Mouse (Mus musculus) frontal cortex, postnatal 10 days (tissue): ENCODE results near the gene Rab3il1.
A peak's percentile ranks its signal among the peaks of the same experiment; 100 is the strongest.

Experiments
- DNase-seq, 2 experiments: peaks; one replicate each; pipeline ENCODE4 v3.0.0; 2022; ENCODE audit warnings: low spot score in 2 of 2, mixed read lengths in 1 of 2

Rab3il1 gene

DNA sequence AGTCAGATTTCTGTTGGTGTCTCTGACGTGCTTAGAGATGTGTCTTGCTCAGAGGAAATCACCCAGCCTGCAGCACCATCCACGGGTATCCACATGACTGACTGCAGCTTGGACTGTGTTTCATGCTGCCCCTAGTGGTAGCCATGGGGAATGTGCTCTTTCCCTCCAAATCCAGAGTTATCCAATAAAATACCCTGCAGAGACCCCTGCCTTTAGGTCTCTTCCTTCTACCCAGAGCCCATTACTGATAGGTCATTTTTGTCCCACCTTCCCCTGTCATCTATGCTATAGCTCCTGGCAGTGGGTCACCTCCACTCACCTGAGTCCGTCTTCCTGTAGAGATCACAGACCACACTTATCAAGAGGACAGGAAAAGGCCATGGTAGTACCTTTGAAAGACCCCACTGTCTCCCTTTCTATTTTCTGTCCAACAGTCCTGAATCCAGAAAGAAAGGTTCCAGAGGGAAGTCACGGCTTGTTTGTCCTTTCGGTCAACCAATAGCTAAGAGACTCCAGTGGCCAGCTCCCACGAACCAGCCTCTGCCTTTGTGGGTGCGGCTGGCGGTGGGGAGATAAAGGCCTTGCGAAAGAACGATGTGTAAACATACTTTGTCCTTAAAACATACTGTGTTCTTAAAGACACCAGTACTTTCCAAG lies 58.6 kb downstream of the Rab3il1 start:
- no peak for DNase-seq

DNA sequence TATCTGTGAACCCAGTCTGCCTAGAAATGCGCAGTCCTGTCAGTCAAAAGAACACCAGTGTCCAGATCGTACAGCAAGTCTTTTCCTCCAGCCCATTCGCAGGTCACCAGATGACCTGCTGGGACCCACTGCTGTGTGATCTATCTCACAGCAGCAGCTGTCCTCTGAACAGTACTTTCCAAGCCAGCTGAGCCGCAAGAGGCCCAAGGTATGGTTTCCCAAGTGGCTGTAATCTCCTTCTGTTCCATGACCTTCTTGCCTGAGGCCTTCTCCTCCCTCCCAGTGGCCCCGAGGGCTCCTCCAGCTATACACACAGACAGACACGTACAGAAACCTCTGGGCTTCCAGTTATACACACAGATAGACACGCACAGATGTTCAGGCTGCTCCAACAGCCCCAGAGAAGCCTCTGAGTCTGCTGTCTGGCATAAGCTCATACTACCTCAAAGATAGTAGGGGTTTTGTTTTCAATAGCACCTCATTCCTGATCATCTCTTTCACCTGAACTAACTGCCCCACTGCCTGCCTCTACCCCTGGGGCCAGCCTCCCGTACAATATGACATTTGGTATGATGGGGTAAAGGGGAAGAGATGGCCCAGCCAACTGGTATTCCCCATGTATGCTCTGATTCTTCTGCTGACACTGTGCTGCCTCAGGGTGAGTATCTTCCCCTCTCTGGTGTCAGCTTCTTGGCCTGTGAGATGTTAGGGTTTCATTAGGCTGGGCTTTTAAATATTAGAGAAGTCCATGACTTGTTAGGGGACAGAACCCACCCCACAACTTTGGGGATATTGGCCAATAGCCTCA lies 59.5 kb downstream of the Rab3il1 start:
- no peak for DNase-seq

DNA sequence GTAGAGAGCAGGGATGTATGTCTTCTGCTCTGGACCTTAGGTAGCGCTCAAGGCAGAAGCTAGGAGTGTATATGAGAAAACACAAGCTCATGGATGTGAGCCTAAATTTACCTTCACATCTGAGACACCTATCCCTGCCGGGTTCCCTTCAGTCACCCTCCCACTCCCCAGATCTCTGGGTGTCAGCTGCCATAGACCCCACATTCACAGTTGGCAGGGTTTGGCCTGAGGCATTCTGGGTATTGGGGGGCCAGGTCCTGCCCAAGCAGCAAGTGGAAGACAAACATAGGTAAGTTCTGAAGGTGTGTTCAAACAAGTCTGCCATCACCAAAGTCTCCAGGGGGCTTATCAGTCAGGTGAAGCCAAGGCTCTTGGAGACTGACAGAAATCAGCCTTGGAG lies 60.2 kb downstream of the Rab3il1 start:
- no peak for DNase-seq

DNA sequence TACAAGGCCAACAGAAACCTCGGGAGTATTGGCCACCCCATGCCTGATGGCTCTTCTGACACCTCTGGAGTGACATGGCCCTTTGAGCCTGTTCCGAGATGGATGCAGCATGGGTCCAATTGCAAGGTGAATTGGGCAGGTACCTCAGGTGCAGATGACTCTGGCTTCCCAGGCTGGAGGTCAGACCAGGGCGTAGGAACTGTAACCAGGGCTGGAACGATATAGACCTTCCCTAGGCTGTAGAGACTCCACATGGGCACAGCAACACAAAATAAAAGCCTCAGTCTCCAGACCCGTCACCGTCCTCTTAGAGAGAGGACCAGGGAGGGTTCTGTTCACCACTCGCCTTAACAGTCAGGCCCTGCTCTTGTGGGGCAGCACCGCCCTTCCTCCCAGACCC lies 60.8 kb downstream of the Rab3il1 start:
- no peak for DNase-seq

DNA sequence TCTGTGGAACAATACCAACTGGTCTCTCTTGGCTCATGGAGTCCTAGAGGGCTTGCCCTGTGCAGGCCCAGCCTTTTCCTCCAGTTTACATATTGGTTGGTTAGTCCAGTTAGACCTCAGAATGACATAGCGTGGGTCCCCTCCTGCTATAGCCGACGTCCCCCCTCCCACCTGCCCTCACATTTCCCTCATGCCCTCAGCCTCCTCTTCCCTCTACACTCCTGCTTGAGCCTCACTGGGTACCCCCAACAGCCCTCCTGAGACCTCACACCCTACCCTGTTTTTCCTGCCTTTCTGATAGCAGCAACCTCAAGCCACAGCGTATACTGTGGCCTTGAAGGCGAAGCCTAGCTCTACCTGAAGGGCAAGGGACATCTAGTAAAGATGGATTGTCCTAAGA lies 61.4 kb downstream of the Rab3il1 start:
- no peak for DNase-seq

DNA sequence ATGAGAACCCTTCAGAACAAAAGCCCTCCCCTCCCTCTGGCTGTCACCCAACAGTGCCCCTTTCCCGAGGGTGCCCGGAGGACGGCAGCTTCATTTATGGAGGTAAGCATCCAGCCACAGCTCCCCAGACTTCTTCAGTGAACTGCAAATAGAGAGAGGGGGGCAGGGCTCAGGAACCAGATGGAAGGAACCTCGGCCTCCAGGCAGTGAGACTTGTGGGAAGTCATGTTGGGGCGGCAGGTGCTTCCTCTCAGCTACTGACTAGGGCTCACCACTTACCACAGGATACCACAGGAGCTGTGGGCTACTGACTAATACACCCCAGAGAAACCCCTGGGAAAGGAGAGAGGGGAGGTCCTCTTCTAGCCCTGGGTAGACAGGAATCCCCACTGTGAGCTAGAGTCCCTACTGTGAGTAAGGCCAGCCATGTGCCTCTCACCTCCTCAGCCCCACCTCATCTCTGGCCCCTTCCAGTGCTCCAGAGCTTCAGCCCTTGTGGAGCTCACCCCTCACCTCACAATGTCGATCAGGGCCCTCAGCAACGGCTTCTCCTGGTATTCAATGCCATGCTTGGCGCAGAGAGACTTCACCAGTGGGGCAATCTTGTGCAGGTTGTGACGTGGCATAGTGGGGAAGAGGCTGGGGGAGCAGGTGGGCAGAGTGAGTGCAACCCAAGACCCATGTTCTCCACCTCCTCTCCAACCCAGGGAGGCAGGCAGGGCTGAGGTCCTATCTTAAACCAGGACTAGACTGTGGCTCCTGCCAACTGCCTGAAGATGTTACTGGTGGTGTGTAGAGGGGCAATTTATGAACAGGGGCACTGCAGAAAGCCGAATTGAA lies 62.9 kb downstream of the Rab3il1 start:
- DNase-seq, result no peak

DNA sequence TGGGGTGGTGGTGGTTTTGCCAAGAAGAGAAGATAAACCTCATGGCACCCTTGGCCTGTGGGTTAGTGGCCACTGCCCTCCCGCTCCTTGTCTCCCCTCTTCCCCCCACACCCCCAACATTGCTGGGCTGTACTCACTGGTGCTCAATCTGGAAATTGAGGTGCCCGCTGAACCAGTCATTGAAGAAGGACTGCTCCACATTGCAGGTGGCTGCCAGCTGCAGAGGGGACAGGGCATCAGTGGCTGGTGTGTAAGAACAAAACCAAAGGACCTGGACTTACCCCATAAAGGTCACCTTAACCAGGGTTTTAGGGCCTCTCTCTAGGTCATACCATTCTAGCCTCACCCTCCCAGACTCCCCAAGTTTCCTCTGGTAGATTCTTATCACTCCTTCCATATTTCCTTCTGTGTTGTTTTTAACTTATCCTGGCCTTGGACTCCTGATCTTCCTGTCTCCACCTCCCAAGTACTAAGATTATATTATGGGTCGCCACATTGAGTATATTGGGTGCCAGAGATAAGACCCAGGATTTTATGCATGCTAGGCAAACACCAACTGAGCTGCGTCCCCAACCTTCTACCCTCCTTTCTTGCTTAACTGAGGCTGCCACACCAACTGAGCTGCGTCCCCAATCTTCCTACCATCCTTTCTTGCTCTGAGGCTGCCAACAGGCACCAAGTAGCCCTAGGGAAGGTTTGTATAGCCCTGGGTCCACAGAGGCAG lies 64.2 kb downstream of the Rab3il1 start:
- no peak for DNase-seq

DNA sequence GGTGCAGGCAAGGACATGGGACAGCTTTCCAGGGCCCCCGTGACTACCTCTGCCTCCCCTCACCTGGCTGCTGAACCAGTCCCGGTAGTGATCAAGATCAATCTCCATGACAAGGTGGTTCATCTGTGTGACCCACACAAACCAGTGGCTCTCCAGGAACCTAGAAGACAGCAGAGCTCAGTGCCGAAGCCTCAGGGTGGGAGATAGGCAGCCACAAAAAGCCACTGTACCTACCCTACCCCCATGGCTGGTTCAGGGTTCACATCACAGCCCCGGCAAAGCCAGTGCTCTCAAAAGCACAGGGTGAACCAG lies 64.7 kb downstream of the Rab3il1 start:
- DNase-seq, result no peak

DNA sequence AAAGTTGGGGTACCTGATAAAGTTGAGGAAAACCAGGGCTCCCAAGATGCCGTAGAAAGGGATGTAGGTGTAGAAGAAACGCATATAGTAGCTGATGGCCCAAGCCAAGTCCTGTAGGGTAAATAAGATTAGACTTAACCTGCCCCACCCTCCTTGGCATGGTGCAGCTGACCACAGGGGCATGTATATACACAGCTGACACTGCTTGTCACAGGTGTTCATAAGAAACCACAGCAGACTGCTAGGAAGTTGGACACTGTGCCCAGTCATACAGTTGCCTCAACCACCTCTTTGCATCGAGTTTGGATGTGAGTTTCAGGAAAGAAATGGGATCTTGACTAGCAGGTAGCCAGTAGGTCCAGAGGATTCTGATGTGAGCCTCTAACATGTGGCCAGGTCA lies 65.0 kb downstream of the Rab3il1 start:
- DNase-seq, result no peak

DNA sequence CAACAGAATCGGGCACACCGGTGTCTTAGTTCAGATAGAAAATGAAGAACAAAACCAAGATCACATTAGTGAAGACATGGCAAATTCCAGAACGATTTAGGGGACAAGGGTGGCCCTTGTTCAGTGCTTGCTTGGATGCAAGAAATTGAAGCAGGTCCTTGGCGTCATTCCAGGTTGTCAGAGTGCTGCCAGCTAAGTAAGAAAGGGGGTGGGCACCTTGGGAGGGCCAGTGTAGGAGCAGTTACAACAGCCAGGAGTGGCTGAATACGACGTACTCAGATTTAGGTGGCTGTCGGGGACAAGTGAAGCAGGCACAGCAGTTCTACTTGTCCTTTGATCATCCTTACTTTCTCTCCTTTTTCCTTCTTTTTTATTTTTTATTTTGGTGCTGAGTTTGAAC lies 66.2 kb downstream of the Rab3il1 start:
- DNase-seq, result peak in 1 of 2 experiments; percentile 45

DNA sequence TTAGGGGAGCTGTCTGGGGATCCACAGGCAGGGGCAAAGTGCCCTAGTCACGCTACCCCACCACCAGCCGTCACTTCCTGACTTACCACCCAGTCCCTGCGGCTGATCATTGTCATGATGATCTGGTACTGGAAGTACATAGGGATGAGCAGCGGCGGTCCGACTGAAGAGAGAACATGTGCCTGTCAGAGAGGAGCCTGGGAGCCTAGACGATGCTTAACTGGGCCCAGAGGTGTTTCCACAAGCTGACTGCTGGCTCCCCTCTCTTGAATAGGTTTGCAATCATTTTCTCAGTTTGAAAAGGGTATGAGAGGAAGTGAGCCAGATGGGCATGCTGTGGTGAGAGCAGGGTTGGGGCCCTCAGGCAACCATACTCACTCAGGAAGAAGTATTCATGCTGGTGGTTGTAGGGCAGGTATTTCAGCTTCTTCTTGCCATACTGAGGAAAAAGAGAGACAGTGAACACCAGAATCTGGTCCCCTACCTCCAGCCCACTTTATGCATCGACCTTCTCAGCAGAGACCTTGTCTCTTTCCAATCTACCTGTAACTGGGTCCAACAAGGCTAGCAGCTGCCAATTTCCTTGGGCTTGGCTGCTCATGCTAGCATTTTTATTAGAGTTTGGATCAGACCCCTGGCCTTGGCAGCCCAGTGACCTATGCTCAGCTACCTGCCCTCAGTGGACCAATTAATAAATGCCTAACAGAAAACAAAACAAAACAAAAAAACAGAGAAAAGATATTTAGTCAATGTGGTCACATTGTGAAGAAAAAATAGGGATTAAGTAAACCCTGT lies 68.9 kb downstream of the Rab3il1 start:
- DNase-seq, result no peak

DNA sequence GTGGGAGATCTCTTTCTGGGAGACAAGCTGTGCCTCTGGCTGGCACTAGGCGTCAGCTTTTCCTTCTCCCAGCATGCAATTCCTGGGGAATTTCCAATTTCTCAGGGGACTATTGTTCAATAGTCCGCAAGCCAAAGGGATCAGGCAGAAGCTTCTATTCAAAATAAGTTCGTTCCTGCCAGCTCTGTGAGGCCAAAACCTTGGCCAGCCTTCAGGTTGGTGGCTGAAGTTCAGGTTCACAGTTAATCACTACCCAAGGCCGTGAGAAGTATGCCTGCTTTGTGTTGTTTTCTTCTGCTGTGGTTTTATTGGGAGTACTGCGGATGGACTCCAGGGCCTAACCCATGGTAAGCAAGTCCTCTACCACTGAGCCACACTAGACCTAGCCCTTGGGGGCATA lies 69.7 kb downstream of the Rab3il1 start:
- DNase-seq, result no peak

DNA sequence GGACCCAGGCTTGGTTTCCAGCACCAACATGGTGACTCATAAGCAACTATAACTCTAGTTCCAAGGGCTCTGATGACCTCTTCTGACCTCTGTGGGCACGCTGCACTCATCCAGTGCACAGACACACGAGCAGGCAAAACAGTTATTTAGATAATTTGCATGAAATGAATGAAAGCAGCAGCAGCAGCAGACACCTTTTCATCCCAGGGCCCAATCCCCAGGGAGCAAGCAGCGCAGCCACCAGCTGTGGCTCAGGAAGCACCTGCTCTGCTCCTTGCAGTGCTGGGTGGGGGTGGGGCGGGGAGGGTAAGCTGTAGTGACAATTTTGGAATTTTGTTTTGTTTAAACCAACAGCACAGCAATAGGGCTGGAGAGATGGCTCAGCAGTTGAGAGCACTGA lies 70.4 kb downstream of the Rab3il1 start:
- DNase-seq, result no peak

DNA sequence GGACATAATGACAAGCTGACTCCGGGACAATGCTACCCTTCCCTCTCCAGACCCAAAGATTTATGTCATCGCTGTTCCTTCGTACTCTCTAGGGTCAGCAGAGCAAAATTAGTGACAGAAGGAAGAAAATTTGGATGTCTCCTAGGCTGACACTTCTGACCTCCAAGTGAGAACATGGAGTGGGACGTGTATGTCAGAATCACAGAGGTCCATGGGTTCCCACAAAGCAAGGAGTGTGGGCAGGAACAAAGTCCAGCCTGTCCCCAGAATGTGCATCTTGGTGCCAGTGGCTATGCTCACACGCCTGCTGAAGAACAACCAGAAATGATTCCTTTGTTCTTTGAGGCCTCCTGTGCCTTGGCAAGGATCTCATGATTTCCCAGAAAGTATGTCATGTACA lies 71.7 kb downstream of the Rab3il1 start:
- DNase-seq, result no peak

DNA sequence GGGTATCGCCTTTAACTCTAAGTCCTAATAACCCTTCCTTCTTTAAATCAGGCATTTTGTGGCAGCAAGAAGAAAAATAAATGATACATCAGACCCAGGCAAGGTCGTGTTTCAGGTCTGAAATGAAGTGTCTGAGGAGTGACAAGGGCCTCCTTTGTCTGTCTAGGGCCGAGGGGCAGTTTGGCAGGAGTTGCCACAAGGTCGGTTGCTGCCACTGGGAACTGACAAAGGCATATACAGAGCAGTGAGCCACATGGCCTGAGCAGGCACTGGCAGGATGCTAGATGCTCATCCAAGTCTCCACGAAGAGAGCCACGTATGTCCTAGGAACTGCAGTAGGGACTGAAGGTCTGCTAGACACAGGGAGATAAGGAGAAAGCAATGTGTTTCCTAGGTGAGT lies 76.9 kb downstream of the Rab3il1 start:
- DNase-seq, result no peak

DNA sequence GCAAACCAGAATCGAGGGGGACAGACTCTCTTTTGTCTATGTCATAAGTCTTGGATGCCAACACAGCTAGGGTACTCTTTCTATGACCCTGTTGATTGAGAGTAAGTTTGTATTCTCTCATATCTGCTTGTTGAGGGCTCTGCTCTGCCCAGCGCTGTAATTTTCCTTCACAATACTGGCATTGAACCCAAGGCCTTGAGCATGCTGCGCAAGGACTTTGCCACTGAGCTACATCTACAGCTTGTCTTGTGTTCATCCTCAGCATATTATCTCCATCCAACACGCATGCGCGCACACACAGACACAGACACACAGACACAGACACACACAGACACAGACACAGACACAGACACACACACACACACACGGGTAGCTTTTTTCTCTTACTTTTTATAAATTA lies 78.9 kb downstream of the Rab3il1 start:
- no peak for DNase-seq

DNA sequence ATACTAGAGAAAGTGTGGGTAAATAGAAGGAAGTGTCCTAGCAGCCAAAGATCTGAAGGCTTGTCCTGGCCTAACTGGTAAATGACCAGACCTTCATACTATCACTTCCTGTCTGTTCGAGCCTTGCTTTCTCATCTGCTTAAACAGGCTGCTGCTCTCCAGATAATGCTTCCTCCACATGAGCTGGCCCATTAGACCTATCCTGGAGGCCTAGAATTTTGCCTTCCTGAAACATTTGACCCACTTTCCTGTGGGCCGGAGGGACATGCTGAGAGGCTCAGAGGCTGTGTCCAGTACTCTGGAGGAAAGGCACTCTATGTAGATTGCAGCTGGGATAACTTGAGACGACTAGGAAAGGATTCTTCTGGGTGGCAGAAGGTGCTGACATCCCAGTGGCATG lies 80.6 kb downstream of the Rab3il1 start:
- no peak for DNase-seq

DNA sequence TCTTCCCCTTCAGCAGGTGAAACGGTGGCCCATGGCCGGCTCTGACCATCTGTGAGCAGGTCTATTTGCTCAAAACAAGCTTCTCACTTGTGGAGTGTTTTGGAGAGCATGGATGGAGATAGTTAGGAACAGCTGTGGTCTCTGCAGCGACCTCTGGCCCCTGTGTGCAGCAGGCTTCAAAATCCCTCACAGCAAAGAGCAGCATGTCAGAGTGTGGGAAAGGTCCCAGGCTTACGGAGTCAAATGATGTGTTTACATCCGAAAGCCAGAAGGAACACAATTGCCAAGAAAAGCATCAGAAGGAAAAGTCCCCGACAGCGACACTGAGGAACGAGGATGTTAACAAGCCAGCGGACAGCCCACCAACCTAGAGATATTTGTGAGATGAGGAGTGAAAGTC lies 84.0 kb downstream of the Rab3il1 start:
- no peak for DNase-seq

DNA sequence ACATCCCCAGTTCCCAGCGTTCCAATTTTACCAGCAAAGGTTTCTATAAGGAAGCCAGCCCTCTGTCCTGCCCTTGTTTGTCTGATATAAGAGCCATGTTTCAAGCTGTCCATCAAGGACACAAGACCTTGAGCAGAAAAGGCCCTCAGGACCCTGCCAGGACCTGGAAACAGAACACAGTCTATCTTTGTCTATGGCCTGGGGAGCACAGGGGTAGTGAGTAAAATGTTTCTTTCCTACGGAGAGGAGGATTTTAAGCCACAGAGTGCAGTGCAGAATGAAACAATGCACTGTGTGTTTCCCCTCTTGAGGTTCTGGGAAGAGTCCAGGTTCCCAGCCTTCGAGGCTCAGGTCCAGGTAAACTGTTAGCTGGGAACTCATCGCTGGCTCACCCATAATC lies 85.5 kb downstream of the Rab3il1 start:
- no peak for DNase-seq
